ENCODE assay signal across 11 mouse cellular contexts in genomic region chr4:63420143-63420920, GRCm38 (mm10). TPM values are rescaled to one million over a fixed set of nuclear protein-coding genes. Genes with fewer than 3 reads are reported as not detected.
A peak's percentile ranks its signal among the peaks of the same experiment; 100 is the strongest.
DNase-seq lines count a peak whose midpoint lies in the region; ATAC-seq lines count a peak whose summit lies in the region.
"Had no signal": no experiment of that assay in that cellular context is flagged by ENCODE, and none has a peak within 500 bp of the region (broad histone marks: within the 10 kb centered on the region; RNA-seq: fewer than 3 reads in every experiment).

No protein-coding gene starts in this region.

- 82% methylated on average over 14 of the region's 14 CpGs for WGBS in hindbrain, embryonic 10.5 days
- WGBS in hindbrain, embryonic 14.5 days = 58% methylated on average over 14 of the region's 14 CpGs
- WGBS in stomach, embryonic 16.5 days = 65% methylated on average over 14 of the region's 14 CpGs

- peak overlapping the region; percentile 23; the same call in 1 of the 2 replicates for H3K27ac ChIP-seq in hindbrain, embryonic 10.5 days
- H3K27ac ChIP-seq in hindbrain, embryonic 14.5 days = no peak overlapping the region
- no peak overlapping the region for H3K27ac ChIP-seq in stomach, embryonic 16.5 days (ENCODE audit: low read length)
- H3K27ac ChIP-seq: liver, embryonic 14.5 days had no signal

- ATAC-seq in hindbrain, embryonic 14.5 days (ENCODE audit: low FRiP score) = no peak
- peak; percentile 6; the same call in 1 of the 2 replicates for ATAC-seq in stomach, embryonic 16.5 days (ENCODE audit: insufficient read depth, low FRiP score)
- ATAC-seq: hindbrain, embryonic 16.5 days had no signal

- H3K36me3 ChIP-seq in hindbrain, embryonic 10.5 days = peaks cover 24% of the 10 kb centered on the region
- H3K36me3 ChIP-seq in hindbrain, embryonic 14.5 days (replicated peaks; ENCODE audit: control insufficient read depth, insufficient read depth) = no peaks in the 10 kb centered on the region
- H3K36me3 ChIP-seq in stomach, embryonic 16.5 days (ENCODE audit: control insufficient read depth, insufficient read depth, low read length) = no peaks in the 10 kb centered on the region

- no peak for DNase-seq in hindbrain, embryonic 10.5 days (ENCODE audit: low spot score)
- DNase-seq in hindbrain, embryonic 14.5 days (ENCODE audit: low spot score) = no peak
- DNase-seq in right cerebral cortex, adult 18-20 months = peak; percentile 28
- no peak for DNase-seq in right cerebral cortex, postnatal 25 days
- DNase-seq in brain, adult 2 months (ENCODE audit: low read depth, low spot score) = peak; percentile 40
- no peak for DNase-seq in spleen, postnatal 10 days (ENCODE audit: low spot score in 2 of 2)
- DNase-seq: gastrocnemius, postnatal 25 days had no signal

- peaks cover 37% of the 10 kb centered on the region for H3K4me1 ChIP-seq in hindbrain, embryonic 10.5 days (replicated peaks)
- H3K4me1 ChIP-seq in hindbrain, embryonic 14.5 days (replicated peaks; ENCODE audit: control insufficient read depth, insufficient read depth, low read length) = no peaks in the 10 kb centered on the region
- no peaks in the 10 kb centered on the region for H3K4me1 ChIP-seq in stomach, embryonic 16.5 days (ENCODE audit: control insufficient read depth, insufficient read depth, low read length)

- H3K4me3 ChIP-seq in hindbrain, embryonic 10.5 days = no peak overlapping the region
- no peak overlapping the region for H3K4me3 ChIP-seq in hindbrain, embryonic 14.5 days (replicated peaks; ENCODE audit: low read length)
- no peak overlapping the region for H3K4me3 ChIP-seq in stomach, embryonic 16.5 days (replicated peaks; ENCODE audit: low read length)

- no peak overlapping the region for H3K4me2 ChIP-seq in hindbrain, embryonic 14.5 days (replicated peaks)
- H3K4me2 ChIP-seq in stomach, embryonic 16.5 days (ENCODE audit: low read depth, low read length) = no peak overlapping the region

- no peaks in the 10 kb centered on the region for H3K9me3 ChIP-seq in hindbrain, embryonic 10.5 days
- no peaks in the 10 kb centered on the region for H3K9me3 ChIP-seq in hindbrain, embryonic 14.5 days (ENCODE audit: control insufficient read depth, low read length)
- H3K9me3 ChIP-seq in stomach, embryonic 16.5 days (replicated peaks; ENCODE audit: control insufficient read depth, low read length) = no peaks in the 10 kb centered on the region

- no peak overlapping the region for H3K9ac ChIP-seq in hindbrain, embryonic 14.5 days
- H3K9ac ChIP-seq in stomach, embryonic 16.5 days (ENCODE audit: low read length) = no peak overlapping the region
- H3K9ac ChIP-seq: liver, embryonic 14.5 days had no signal

- no peaks in the 10 kb centered on the region for H3K27me3 ChIP-seq in hindbrain, embryonic 10.5 days (ENCODE audit: insufficient read depth, poor library complexity, severe bottlenecking)
- no peaks in the 10 kb centered on the region for H3K27me3 ChIP-seq in hindbrain, embryonic 14.5 days (ENCODE audit: control insufficient read depth, insufficient read depth, low read length)
- H3K27me3 ChIP-seq in stomach, embryonic 16.5 days (ENCODE audit: control insufficient read depth, insufficient read depth, low read length) = no peaks in the 10 kb centered on the region

RNA-seq across cellular contexts. Expression of gene Akna, which starts 17.2 kb away (rescaled TPM):
- polyA plus RNA-seq in hindbrain, embryonic 10.5 days (2016; fragmentation: Nextera tagmentation; extraction: Ambion mirVana) = 10.8 and 13.0 TPM in 2 replicates
- polyA plus RNA-seq in hindbrain, embryonic 14.5 days (2014; fragmentation: Nextera tagmentation; extraction: Ambion mirVana) = 3.9 and 4.6 TPM in 2 replicates
- polyA plus RNA-seq in stomach, embryonic 16.5 days (2015; fragmentation: Nextera tagmentation; extraction: Ambion mirVana) = 6.2 and 7.0 TPM in 2 replicates

RNA-seq across cellular contexts. Expression of gene Orm2, which starts 58.1 kb away (rescaled TPM):
- not detected in 2 replicates for polyA plus RNA-seq in hindbrain, embryonic 10.5 days (2016; fragmentation: Nextera tagmentation; extraction: Ambion mirVana)
- polyA plus RNA-seq in hindbrain, embryonic 14.5 days (2014; fragmentation: Nextera tagmentation; extraction: Ambion mirVana) = not detected in 2 replicates
- polyA plus RNA-seq in stomach, embryonic 16.5 days (2015; fragmentation: Nextera tagmentation; extraction: Ambion mirVana) = not detected in 2 replicates
- polyA plus RNA-seq: embryonic facial prominence, embryonic 14.5 days; hindbrain, embryonic 16.5 days; liver, embryonic 14.5 days had no signal

Comparison
In these comparisons a context has a peak if more than half of its experiments do, and no peak if none do; other contexts are left out.
1. DNase-seq: peak in right cerebral cortex, adult 18-20 months (single experiment) and brain, adult 2 months (single experiment); none in hindbrain, embryonic 10.5 days (single experiment), hindbrain, embryonic 14.5 days (single experiment), right cerebral cortex, postnatal 25 days (single experiment) and spleen, postnatal 10 days (0 of 2).